Mouse (Mus musculus) cerebellum, adult 2 months (tissue): ENCODE measurements at regions not wholly inside any gene's neighbourhood (a gene's known extent, or its start where the extent isn't known, plus 50 kb on each side); places are given as distances from the start of the nearest gene placed in this dataset.
"Not testable (repeated sequence)": the region's sequence is repeated elsewhere in the genome, so short reads cannot be mapped to it uniquely, and the experiment has no call there.

Experiments
- DNase-seq, 2 experiments: peaks; one replicate each; pipeline ENCODE4 v3.0.0; 2021
- H3K27ac ChIP-seq: fragments of 200-500 bp; 2 replicates; pipeline ENCODE4 v1.5.1; 2012; ENCODE audit warnings: low read length, control low read depth, inconsistent platforms; ENCODE audit not compliant: insufficient read depth
- H3K27me3 ChIP-seq: fragments of 200-500 bp; 2 replicates; pipeline ENCODE4 v1.6.1; 2012; ENCODE audit warnings: inconsistent platforms, mild to moderate bottlenecking, low read length, moderate library complexity; ENCODE audit not compliant: control insufficient read depth, insufficient read depth
- H3K4me1 ChIP-seq: fragments of 200-500 bp; 2 replicates; pipeline ENCODE4 v1.6.1; 2011; ENCODE audit warnings: low read length; ENCODE audit not compliant: control insufficient read depth, insufficient read depth
- H3K4me3 ChIP-seq: fragments of 200-500 bp; replicated peaks from 2 replicates; pipeline ENCODE3; 2011; ENCODE audit warnings: mild to moderate bottlenecking, low read depth, low read length, control low read depth; ENCODE audit not compliant: insufficient read depth
- CTCF ChIP-seq: fragments of 200-500 bp; IDR thresholded peaks from 2 replicates; pipeline ENCODE4 v1.5.1; 2011; ENCODE audit warnings: low read depth, mild to moderate bottlenecking, control low read depth, low read length, moderate library complexity, borderline replicate concordance; ENCODE audit not compliant: insufficient read depth
- POLR2A ChIP-seq: fragments of 200-500 bp; IDR thresholded peaks from 2 replicates; pipeline ENCODE4 v1.6.1; 2011; ENCODE audit warnings: low read length, control low read depth, borderline replicate concordance; ENCODE audit not compliant: insufficient read depth
- WGBS: fragments of 180-500 bp; shearing (Covaris S2); methylation state at CpG from one replicate; pipeline ENCODE4 v1.1.7; 2018; 5-methylcytosine and 5-hydroxymethylcytosine counted together

- 87% methylated on average over 4 of the region's 4 CpGs for WGBS
- no peaks in the 10 kb centered on the region for H3K4me1 ChIP-seq
- H3K4me3 ChIP-seq = no peak overlapping the region
- TF ChIP-seq POLR2A (no peak), CTCF (no peak)
- H3K27ac ChIP-seq = no peak overlapping the region
- no peak for DNase-seq
- no peaks in the 10 kb centered on the region for H3K27me3 ChIP-seq
Observed at GRCm38 (mm10) chr4:67378632-67379031, 551.2 kb downstream of the Tlr4 start.

GRCm38 (mm10) chr4:67387834-67388233 is 560.5 kb downstream of the Tlr4 start:
- no peak overlapping the region for H3K4me3 ChIP-seq
- H3K4me1 ChIP-seq = no peaks in the 10 kb centered on the region
- H3K27me3 ChIP-seq = no peaks in the 10 kb centered on the region
- 98% methylated on average over 2 of the region's 2 CpGs for WGBS
- H3K27ac ChIP-seq = no peak overlapping the region
- TF ChIP-seq CTCF (no peak), POLR2A (no peak)
- no peak for DNase-seq

- Histone ChIP-seq H3K4me3 (no peak overlapping the region), H3K4me1 (no peaks in the 10 kb centered on the region), H3K27me3 (no peaks in the 10 kb centered on the region), H3K27ac (no peak overlapping the region)
- DNase-seq = no peak
- 82% methylated on average over 4 of the region's 4 CpGs for WGBS
- no peak for TF ChIP-seq CTCF
Observed at GRCm38 (mm10) chr4:67402977-67403376, 575.6 kb downstream of the Tlr4 start.

GRCm38 (mm10) chr4:67424064-67424463 is 596.7 kb downstream of the Tlr4 start:
- WGBS = 63% methylated on average over 1 of the region's 1 CpGs
- no peaks in the 10 kb centered on the region for H3K4me1 ChIP-seq
- no peak for TF ChIP-seq CTCF
- no peak for TF ChIP-seq POLR2A

GRCm38 (mm10) chr4:67425712-67426111 is 598.3 kb downstream of the Tlr4 start:
- 76% methylated on average over 6 of the region's 6 CpGs for WGBS
- H3K27me3 ChIP-seq = no peaks in the 10 kb centered on the region
- no peak overlapping the region for H3K27ac ChIP-seq
- no peak overlapping the region for H3K4me3 ChIP-seq
- DNase-seq = no peak
- no peaks in the 10 kb centered on the region for H3K4me1 ChIP-seq
- TF ChIP-seq CTCF (no peak), POLR2A (no peak)

More at GRCm38 (mm10) chr4:67424064-67424463, 596.7 kb downstream of the Tlr4 start:
- Histone ChIP-seq H3K27me3 (no peaks in the 10 kb centered on the region), H3K4me3 (no peak overlapping the region), H3K27ac (no peak overlapping the region)
- DNase-seq = no peak

- Histone ChIP-seq H3K4me1 (no peaks in the 10 kb centered on the region), H3K27ac (no peak overlapping the region), H3K4me3 (no peak overlapping the region), H3K27me3 (no peaks in the 10 kb centered on the region)
- no peak for TF ChIP-seq CTCF
- no peak for TF ChIP-seq POLR2A
- DNase-seq = no peak
- WGBS = 87% methylated on average over 3 of the region's 3 CpGs
Observed at GRCm38 (mm10) chr4:67447835-67448234, 620.5 kb downstream of the Tlr4 start.

- H3K4me1 ChIP-seq, DNase-seq, H3K27me3 ChIP-seq, H3K27ac ChIP-seq, H3K4me3 ChIP-seq: not testable (repeated sequence)
- 99% methylated on average over 2 of the region's 2 CpGs for WGBS
Observed at GRCm38 (mm10) chr4:67459871-67460270, 632.5 kb downstream of the Tlr4 start.

- no peak for DNase-seq
- WGBS = 84% methylated on average over 1 of the region's 1 CpGs
- no peak for TF ChIP-seq POLR2A
- TF ChIP-seq CTCF = no peak
- no peak overlapping the region for H3K27ac ChIP-seq
- peaks cover 5% of the 10 kb centered on the region; the same call in 1 of the 2 replicates for H3K4me1 ChIP-seq
- no peak overlapping the region for H3K4me3 ChIP-seq
- no peaks in the 10 kb centered on the region for H3K27me3 ChIP-seq
Observed at GRCm38 (mm10) chr4:67473034-67473433, 645.6 kb downstream of the Tlr4 start.

GRCm38 (mm10) chr4:67477264-67477845 is 650.0 kb downstream of the Tlr4 start:
- DNase-seq = peak; percentile 74 to 79
- no peak overlapping the region for H3K27ac ChIP-seq
- peaks cover 5% of the 10 kb centered on the region; the same call in 1 of the 2 replicates for H3K4me1 ChIP-seq
- H3K4me3 ChIP-seq = no peak overlapping the region
- no peak for TF ChIP-seq POLR2A
- TF ChIP-seq CTCF = peak; percentile 85
- no peaks in the 10 kb centered on the region for H3K27me3 ChIP-seq
- 3% methylated on average over 6 of the region's 6 CpGs for WGBS
